Mouse (Mus musculus) forebrain, embryonic 14.5 days (tissue): ENCODE data around the gene Fgfr2. TPM values are rescaled to one million over a fixed set of nuclear protein-coding genes. Genes with fewer than 3 reads are reported as not detected.

Experiments
- ATAC-seq: fragments of 200-750 bp; cut with Nextera tagmentation; 2 replicates; pipeline ENCODE4 v1.8.0; 2017; ENCODE audit warnings: mild to moderate bottlenecking, moderate library complexity
- DNase-seq: peaks from one replicate; pipeline ENCODE4 v3.0.0-alpha.2; 2015; ENCODE audit warnings: low spot score
- H3K27ac ChIP-seq: fragments of 300-500 bp; sonication (generic); 2 replicates; pipeline ENCODE4 v1.5.1; 2014; ENCODE audit warnings: low read depth, mild to moderate bottlenecking, control low read depth, low read length, moderate library complexity
- H3K27me3 ChIP-seq: fragments of 300-500 bp; sonication (generic); replicated peaks from 2 replicates; pipeline ENCODE4 v1.6.1; 2014; ENCODE audit warnings: low read length, control low read depth, mixed read lengths; ENCODE audit not compliant: control insufficient read depth, insufficient read depth
- H3K36me3 ChIP-seq: fragments of 300-500 bp; sonication (generic); 2 replicates; pipeline ENCODE4 v1.6.1; 2014; ENCODE audit warnings: low read length, control low read depth; ENCODE audit not compliant: control insufficient read depth, insufficient read depth
- H3K4me1 ChIP-seq: fragments of 300-500 bp; sonication (generic); 2 replicates; pipeline ENCODE4 v1.6.1; 2014; ENCODE audit warnings: antibody characterized with exemption, low read length, control low read depth; ENCODE audit not compliant: control insufficient read depth, insufficient read depth
- H3K4me2 ChIP-seq: fragments of 300-500 bp; sonication (generic); 2 replicates; pipeline ENCODE4 v1.6.1; 2014; ENCODE audit warnings: mild to moderate bottlenecking, control low read depth, low read length
- H3K4me3 ChIP-seq: fragments of 300-500 bp; sonication (generic); 2 replicates; pipeline ENCODE4 v1.5.1; 2014; ENCODE audit warnings: low read depth, low read length, control low read depth
- H3K9ac ChIP-seq: fragments of 300-500 bp; sonication (generic); 2 replicates; pipeline ENCODE4 v1.6.1; 2014; ENCODE audit warnings: mild to moderate bottlenecking, low read length, control low read depth, moderate library complexity
- H3K9me3 ChIP-seq: fragments of 300-500 bp; sonication (generic); replicated peaks from 2 replicates; pipeline ENCODE4 v1.6.1; 2016; ENCODE audit warnings: low read length, control low read depth, mixed read lengths; ENCODE audit not compliant: control insufficient read depth
- WGBS: fragments of 180-500 bp; shearing (Covaris S2); extraction: QIAGEN DNeasy Blood & Tissue Kit; methylation state at CpG from one replicate; pipeline ENCODE4 v1.1.7; 2014; 5-methylcytosine and 5-hydroxymethylcytosine counted together
- polyA plus RNA-seq: library from polyadenylated mRNA; unstranded; fragments of >200 nt; fragmentation: Nextera tagmentation; extraction: Ambion mirVana; gene quantifications from 2 replicates; pipeline ENCODE4 v1.2.1, GENCODE M21; 2014

The Fgfr2 gene
- polyA plus RNA-seq, 1 experiment from 2014 or later: 35.9 TPM

- H3K27me3 ChIP-seq: no peaks in the 10 kb centered on the region
- no peak overlapping the region for H3K9ac ChIP-seq
- no peak overlapping the region for H3K27ac ChIP-seq
- no peak overlapping the region for H3K4me3 ChIP-seq
- ATAC-seq (no peak), DNase-seq (no peak)
- WGBS: 91% methylated on average over 7 of the region's 7 CpGs
- no peaks in the 10 kb centered on the region for H3K36me3 ChIP-seq
- H3K4me1 ChIP-seq: no peaks in the 10 kb centered on the region
- no peak overlapping the region for H3K4me2 ChIP-seq
- H3K9me3 ChIP-seq: no peaks in the 10 kb centered on the region
Measured at GRCm38 (mm10) chr7:132705130-132705529, 418.0 kb downstream of the Fgfr2 start.

- 84% methylated on average over 8 of the region's 8 CpGs for WGBS
- Histone ChIP-seq H3K9ac (no peak overlapping the region), H3K4me1 (no peaks in the 10 kb centered on the region), H3K27ac (no peak overlapping the region), H3K36me3 (no peaks in the 10 kb centered on the region), H3K4me3 (no peak overlapping the region), H3K9me3 (no peaks in the 10 kb centered on the region), H3K4me2 (no peak overlapping the region), H3K27me3 (no peaks in the 10 kb centered on the region)
- ATAC-seq (no peak), DNase-seq (no peak)
Measured at GRCm38 (mm10) chr7:132704310-132704875, 418.8 kb downstream of the Fgfr2 start.

GRCm38 (mm10) chr7:132703515-132704309, 419.4 kb downstream of the Fgfr2 start:
- no peak overlapping the region for H3K9ac ChIP-seq
- ATAC-seq (no peak), DNase-seq (no peak)
- no peak overlapping the region for H3K27ac ChIP-seq
- no peaks in the 10 kb centered on the region for H3K9me3 ChIP-seq
- H3K4me1 ChIP-seq: no peaks in the 10 kb centered on the region
- H3K4me3 ChIP-seq: no peak overlapping the region
- H3K4me2 ChIP-seq: no peak overlapping the region
- 90% methylated on average over 9 of the region's 9 CpGs for WGBS
- no peaks in the 10 kb centered on the region for H3K27me3 ChIP-seq
- no peaks in the 10 kb centered on the region for H3K36me3 ChIP-seq

- Histone ChIP-seq H3K4me2 (no peak overlapping the region), H3K9me3 (no peaks in the 10 kb centered on the region), H3K4me1 (no peaks in the 10 kb centered on the region), H3K9ac (no peak overlapping the region), H3K27ac (no peak overlapping the region), H3K4me3 (no peak overlapping the region), H3K27me3 (no peaks in the 10 kb centered on the region), H3K36me3 (no peaks in the 10 kb centered on the region)
- ATAC-seq (no peak), DNase-seq (no peak)
- 83% methylated on average over 5 of the region's 5 CpGs for WGBS
Measured at GRCm38 (mm10) chr7:132702492-132703070, 420.6 kb downstream of the Fgfr2 start.

- Histone ChIP-seq H3K27ac (no peak overlapping the region), H3K4me3 (no peak overlapping the region), H3K27me3 (no peaks in the 10 kb centered on the region), H3K36me3 (no peaks in the 10 kb centered on the region), H3K4me1 (no peaks in the 10 kb centered on the region), H3K9ac (no peak overlapping the region), H3K9me3 (no peaks in the 10 kb centered on the region), H3K4me2 (no peak overlapping the region)
- WGBS: 90% methylated on average over 3 of the region's 3 CpGs
- DNase-seq: no peak
- no peak for ATAC-seq
Measured at GRCm38 (mm10) chr7:132702024-132702423, 421.1 kb downstream of the Fgfr2 start.

- H3K27me3 ChIP-seq: no peaks in the 10 kb centered on the region
- H3K9me3 ChIP-seq: no peaks in the 10 kb centered on the region
- H3K36me3 ChIP-seq: no peaks in the 10 kb centered on the region
- 94% methylated on average over 3 of the region's 3 CpGs for WGBS
- no peak for DNase-seq
- ATAC-seq: no peak
- no peak overlapping the region for H3K27ac ChIP-seq
- no peaks in the 10 kb centered on the region for H3K4me1 ChIP-seq
- H3K4me2 ChIP-seq: no peak overlapping the region
- H3K9ac ChIP-seq: no peak overlapping the region
- H3K4me3 ChIP-seq: no peak overlapping the region
Measured at GRCm38 (mm10) chr7:132701412-132701811, 421.7 kb downstream of the Fgfr2 start.

GRCm38 (mm10) chr7:132700107-132700506, 423.0 kb downstream of the Fgfr2 start:
- WGBS: 91% methylated on average over 4 of the region's 4 CpGs
- DNase-seq: no peak
- Histone ChIP-seq H3K9me3 (no peaks in the 10 kb centered on the region), H3K4me3 (no peak overlapping the region), H3K4me1 (no peaks in the 10 kb centered on the region), H3K9ac (no peak overlapping the region), H3K4me2 (no peak overlapping the region), H3K36me3 (no peaks in the 10 kb centered on the region), H3K27me3 (no peaks in the 10 kb centered on the region), H3K27ac (no peak overlapping the region)
- ATAC-seq: no peak

GRCm38 (mm10) chr7:132699639-132700038, 423.5 kb downstream of the Fgfr2 start:
- H3K4me1 ChIP-seq: no peaks in the 10 kb centered on the region
- no peak overlapping the region for H3K27ac ChIP-seq
- H3K36me3 ChIP-seq: no peaks in the 10 kb centered on the region
- H3K4me3 ChIP-seq: no peak overlapping the region
- no peak overlapping the region for H3K9ac ChIP-seq
- no peak for ATAC-seq
- H3K9me3 ChIP-seq: no peaks in the 10 kb centered on the region
- H3K27me3 ChIP-seq: no peaks in the 10 kb centered on the region
- no peak overlapping the region for H3K4me2 ChIP-seq
- DNase-seq: no peak

- no peak for DNase-seq
- Histone ChIP-seq H3K36me3 (no peaks in the 10 kb centered on the region), H3K27ac (no peak overlapping the region), H3K27me3 (no peaks in the 10 kb centered on the region), H3K9me3 (no peaks in the 10 kb centered on the region), H3K9ac (no peak overlapping the region), H3K4me2 (no peak overlapping the region), H3K4me3 (no peak overlapping the region), H3K4me1 (no peaks in the 10 kb centered on the region)
- 60% methylated on average over 4 of the region's 4 CpGs for WGBS
- ATAC-seq: no peak
Measured at GRCm38 (mm10) chr7:132699165-132699564, 424.0 kb downstream of the Fgfr2 start.
